Mouse (Mus musculus) kidney, postnatal 0 days (tissue): Measurements from ENCODE around the gene Rsrc2. TPM values are rescaled to one million over a fixed set of nuclear protein-coding genes. Genes with fewer than 3 reads are reported as not detected.
"Not testable (repeated sequence)": the region's sequence is repeated elsewhere in the genome, so short reads cannot be mapped to it uniquely, and the experiment has no call there.

Experiments used
- ATAC-seq: fragments of 200-750 bp; cut with Nextera tagmentation; replicated peaks from 2 replicates; pipeline ENCODE4 v1.8.0; 2017; ENCODE audit warnings: low read depth, moderate number of reproducible peaks, moderate TSS enrichment, moderate library complexity; ENCODE audit not compliant: low FRiP score
- DNase-seq: peaks from one replicate; pipeline ENCODE4 v3.0.0-alpha.2; 2016; ENCODE audit warnings: low spot score
- H3K27ac ChIP-seq: fragments of 300-500 bp; sonication (generic); 2 replicates; pipeline ENCODE4 v1.5.1; 2014; ENCODE audit warnings: mild to moderate bottlenecking
- H3K27me3 ChIP-seq: fragments of 300-500 bp; sonication (generic); 2 replicates; pipeline ENCODE4 v1.6.1; 2014; ENCODE audit warnings: low read length, mixed read lengths; ENCODE audit not compliant: insufficient read depth
- H3K36me3 ChIP-seq: fragments of 300-500 bp; sonication (generic); 2 replicates; pipeline ENCODE4 v1.6.1; 2014; ENCODE audit warnings: low read length, mixed read lengths; ENCODE audit not compliant: insufficient read depth
- H3K4me1 ChIP-seq: fragments of 300-500 bp; sonication (generic); replicated peaks from 2 replicates; pipeline ENCODE4 v1.6.1; 2014; ENCODE audit warnings: antibody characterized with exemption, low read length, mixed read lengths; ENCODE audit not compliant: insufficient read depth
- H3K4me2 ChIP-seq: fragments of 300-500 bp; sonication (generic); 2 replicates; pipeline ENCODE4 v1.6.1; 2014; ENCODE audit warnings: mild to moderate bottlenecking, low read length, moderate library complexity, mixed read lengths
- H3K4me3 ChIP-seq: fragments of 300-500 bp; sonication (generic); replicated peaks from 2 replicates; pipeline ENCODE4 v1.5.1; 2014; ENCODE audit warnings: low read depth, low read length
- H3K9ac ChIP-seq: fragments of 300-500 bp; sonication (generic); 2 replicates; pipeline ENCODE4 v1.6.1; 2014; ENCODE audit warnings: low read depth, low read length
- H3K9me3 ChIP-seq: fragments of 300-500 bp; sonication (generic); replicated peaks from 2 replicates; pipeline ENCODE4 v1.6.1; 2016; ENCODE audit warnings: low read length, inconsistent platforms, mixed read lengths
- CTCF ChIP-seq: IDR thresholded peaks from 2 replicates; pipeline ENCODE4 v1.5.1; 2016; ENCODE audit warnings: antibody characterized with exemption, low read depth, mild to moderate bottlenecking, moderate library complexity
- WGBS: fragments of 180-500 bp; shearing (Covaris S2); extraction: QIAGEN DNeasy Blood & Tissue Kit; methylation state at CpG from one replicate; pipeline ENCODE4 v1.1.7; 2014; 5-methylcytosine and 5-hydroxymethylcytosine counted together
- polyA plus RNA-seq: library from polyadenylated mRNA; unstranded; fragments of >200 nt; fragmentation: Nextera tagmentation; extraction: Ambion mirVana; gene quantifications from 2 replicates; pipeline ENCODE4 v1.2.1, GENCODE M21; 2015

The Rsrc2 gene
- polyA plus RNA-seq, result 117 and 120 TPM in 2 replicates

DNA sequence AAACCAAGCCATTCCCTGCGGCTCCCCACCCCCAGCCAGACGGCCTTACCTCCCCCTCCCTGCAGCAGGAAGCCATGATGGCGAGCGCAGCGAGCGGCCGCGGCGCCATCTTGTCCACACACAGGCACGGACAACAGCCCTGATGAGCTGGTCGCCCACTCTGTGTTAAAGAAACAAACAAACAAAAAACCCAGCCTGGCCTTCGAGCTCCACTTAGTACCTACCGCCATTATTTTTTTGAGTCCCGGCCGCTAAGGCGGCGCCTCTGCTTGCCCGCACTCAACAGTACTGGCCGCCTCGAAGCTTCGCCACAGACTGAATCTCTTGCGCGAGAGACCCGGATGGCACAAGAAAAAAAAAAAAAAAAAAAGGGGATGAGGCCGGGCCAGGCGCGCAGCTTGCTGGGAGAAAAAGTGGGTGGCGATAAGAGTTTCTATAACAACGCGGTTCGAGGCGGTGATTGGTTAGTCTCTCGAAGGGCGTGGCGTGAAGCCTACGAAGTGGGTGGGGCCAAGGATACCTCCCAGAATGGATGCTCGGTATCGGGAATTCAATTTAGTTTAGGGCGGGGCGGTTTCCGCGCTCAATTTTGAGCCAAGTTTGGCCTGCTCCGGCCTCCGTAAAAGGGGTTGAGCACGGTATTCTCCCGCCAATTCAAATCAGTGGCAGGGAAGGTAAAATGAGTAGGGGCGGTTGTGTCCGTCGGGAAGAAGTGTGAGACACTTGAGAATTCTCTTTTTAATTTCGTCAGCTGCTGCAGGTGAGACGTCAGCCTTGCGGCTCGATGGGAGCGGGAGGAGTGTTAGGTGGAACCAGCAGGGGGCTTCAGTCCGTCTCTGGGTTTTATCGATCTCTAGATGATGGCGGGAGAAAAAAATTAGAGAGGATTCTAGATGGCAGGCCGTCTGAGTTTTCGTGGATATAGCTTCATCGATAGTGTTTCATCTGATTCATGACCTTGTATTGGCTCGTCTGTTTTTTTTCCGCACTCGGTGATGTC lies at the start of gene Rsrc2, which contains the start of gene Kntc1:
TSS of gene Rsrc2 (minus strand) at position 350 of the 1,000 bp plus-strand sequence.
TSS of gene Kntc1 (plus strand) at position 652 of the 1,000 bp plus-strand sequence.
- WGBS, result under 1% methylated on average over 63 of the region's 63 CpGs
- ATAC-seq (peak; percentile 98), DNase-seq (peak; percentile 100)
- peaks cover 12% of the 10 kb centered on the region for H3K4me1 ChIP-seq
- H3K4me3 ChIP-seq, result peak within 1 kb of the TSS; percentile 65
- no peaks in the 10 kb centered on the region for H3K27me3 ChIP-seq
- H3K9ac ChIP-seq, result peak within 1 kb of the TSS; percentile 88
- peak; percentile 33; the same call in 1 of the 2 replicates for TF ChIP-seq CTCF
- H3K9me3 ChIP-seq, result no peaks in the 10 kb centered on the region
- peak within 1 kb of the TSS; percentile 81 for H3K4me2 ChIP-seq
- peak within 1 kb of the TSS; percentile 99 for H3K27ac ChIP-seq
- H3K36me3 ChIP-seq, result peaks cover 5% of the 10 kb centered on the region

DNA sequence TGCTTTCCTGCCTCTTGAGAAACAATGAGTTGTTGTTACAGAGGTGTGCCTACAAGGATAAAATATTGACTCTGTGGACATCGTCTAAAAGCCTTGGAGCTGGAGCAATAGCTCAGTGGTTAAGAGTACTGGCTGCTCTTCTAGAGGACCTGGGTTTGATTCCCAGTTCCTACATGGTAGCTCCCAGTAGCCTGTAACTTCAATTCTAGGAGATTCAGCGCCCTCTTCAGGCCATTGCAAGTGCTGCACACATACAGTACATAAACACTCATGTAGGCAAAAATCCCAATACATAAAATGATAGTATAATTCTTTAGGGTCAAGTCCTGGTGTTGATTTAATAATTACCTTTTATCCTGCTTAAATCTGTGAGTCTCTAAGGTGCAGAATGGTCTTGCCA lies 43.9 kb upstream of the Rsrc2 start:
- Histone ChIP-seq H3K4me2 (no peak overlapping the region), H3K4me1 (no peaks in the 10 kb centered on the region), H3K27ac (no peak overlapping the region), H3K4me3 (no peak overlapping the region), H3K9ac (no peak overlapping the region), H3K9me3 (no peaks in the 10 kb centered on the region), H3K36me3 (peaks cover 39% of the 10 kb centered on the region), H3K27me3 (no peaks in the 10 kb centered on the region)
- TF ChIP-seq CTCF, result 0 out of 2 replicates have a peak, but pooled peaks have one; percentile 16
- 91% methylated on average over 2 of the region's 2 CpGs for whole genome bisulfite sequencing
- ATAC-seq, result no peak
- DNase-seq, result no peak

DNA sequence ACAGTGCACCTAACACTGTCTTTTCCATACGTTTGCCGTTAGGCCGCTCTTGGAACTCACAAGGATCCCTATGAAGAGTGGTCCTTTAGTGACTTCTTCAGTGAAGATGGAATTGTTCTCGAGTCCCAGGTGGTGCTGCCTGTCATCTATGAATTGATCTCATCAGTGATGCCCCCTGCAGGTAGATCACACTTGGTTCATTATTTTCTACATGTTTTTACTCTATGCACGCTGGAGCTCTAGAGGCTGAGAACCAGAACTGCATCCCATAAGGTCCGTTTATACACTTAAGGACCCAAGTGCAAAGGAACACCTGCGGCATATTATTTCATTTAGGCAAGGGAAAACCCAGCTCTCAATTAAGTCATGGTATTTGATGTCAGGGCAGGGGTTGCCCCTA lies 39.8 kb upstream of the Rsrc2 start:
- H3K36me3 ChIP-seq, result peaks cover 27% of the 10 kb centered on the region
- no peak overlapping the region for H3K4me3 ChIP-seq
- H3K9ac ChIP-seq, result no peak overlapping the region
- no peaks in the 10 kb centered on the region for H3K9me3 ChIP-seq
- no peak overlapping the region for H3K27ac ChIP-seq
- ATAC-seq (no peak), DNase-seq (no peak)
- TF ChIP-seq CTCF, result peak; percentile 31; the same call in 1 of the 2 replicates
- no peaks in the 10 kb centered on the region for H3K27me3 ChIP-seq
- H3K4me2 ChIP-seq, result no peak overlapping the region
- 92% methylated on average over 7 of the region's 7 CpGs for WGBS
- H3K4me1 ChIP-seq, result no peaks in the 10 kb centered on the region

DNA sequence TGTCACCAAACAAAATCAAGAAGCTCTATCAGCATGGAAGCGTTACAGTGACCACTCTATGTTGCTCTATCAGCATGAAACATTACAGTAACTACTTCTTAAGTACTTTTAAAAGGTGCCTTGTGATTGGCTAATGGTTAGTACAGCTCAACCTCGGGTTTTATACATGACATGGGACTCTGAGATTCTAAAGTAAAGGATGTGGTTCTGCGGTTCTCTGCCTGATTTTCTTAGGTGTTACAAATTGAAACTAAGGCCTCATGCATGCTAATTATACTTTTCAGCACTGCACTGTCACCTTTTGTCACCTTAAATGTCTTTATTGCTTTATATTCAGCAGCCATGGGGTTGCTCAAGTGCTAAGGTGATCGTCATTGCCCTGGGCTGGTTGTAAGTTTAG lies 32.6 kb upstream of the Rsrc2 start:
- H3K27ac ChIP-seq, result no peak overlapping the region
- no peak for TF ChIP-seq CTCF
- 83% methylated on average over 4 of the region's 4 CpGs for WGBS
- 0 out of 2 replicates have a peak, but pooled peaks cover 7% of the 10 kb centered on the region for H3K36me3 ChIP-seq
- no peak for DNase-seq
- no peak overlapping the region for H3K4me3 ChIP-seq
- no peak overlapping the region for H3K9ac ChIP-seq
- no peaks in the 10 kb centered on the region for H3K9me3 ChIP-seq
- H3K27me3 ChIP-seq, result no peaks in the 10 kb centered on the region
- no peak overlapping the region for H3K4me2 ChIP-seq
- H3K4me1 ChIP-seq, result no peaks in the 10 kb centered on the region
- ATAC-seq, result no peak

DNA sequence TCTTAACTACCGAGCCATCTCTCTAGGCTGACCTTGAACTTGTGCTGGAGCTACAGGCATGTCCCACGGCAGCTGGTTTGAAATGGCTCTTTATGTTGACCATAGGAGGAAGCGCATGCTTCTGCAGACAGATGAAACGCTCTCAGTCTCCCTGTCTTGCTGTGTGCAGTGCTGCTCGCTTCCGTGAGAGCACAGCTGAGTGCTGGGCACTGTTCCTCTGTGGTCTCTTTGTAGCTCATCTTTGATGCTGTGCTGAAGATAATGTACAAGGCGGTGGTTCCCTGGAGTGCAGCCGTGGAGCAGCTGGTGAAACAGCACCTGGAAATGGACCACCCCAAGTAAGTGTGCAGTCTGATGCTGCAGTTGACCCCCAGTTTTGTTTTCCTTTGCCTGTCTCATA lies 31.5 kb upstream of the Rsrc2 start:
- ATAC-seq, result no peak
- 91% methylated on average over 8 of the region's 8 CpGs for WGBS
- Histone ChIP-seq H3K36me3 (peaks cover 7% of the 10 kb centered on the region; the same call in 1 of the 2 replicates), H3K9ac (no peak overlapping the region), H3K27ac (no peak overlapping the region), H3K4me3 (no peak overlapping the region), H3K4me2 (no peak overlapping the region), H3K27me3 (no peaks in the 10 kb centered on the region), H3K4me1 (no peaks in the 10 kb centered on the region), H3K9me3 (no peaks in the 10 kb centered on the region)
- no peak for TF ChIP-seq CTCF
- no peak for DNase-seq

DNA sequence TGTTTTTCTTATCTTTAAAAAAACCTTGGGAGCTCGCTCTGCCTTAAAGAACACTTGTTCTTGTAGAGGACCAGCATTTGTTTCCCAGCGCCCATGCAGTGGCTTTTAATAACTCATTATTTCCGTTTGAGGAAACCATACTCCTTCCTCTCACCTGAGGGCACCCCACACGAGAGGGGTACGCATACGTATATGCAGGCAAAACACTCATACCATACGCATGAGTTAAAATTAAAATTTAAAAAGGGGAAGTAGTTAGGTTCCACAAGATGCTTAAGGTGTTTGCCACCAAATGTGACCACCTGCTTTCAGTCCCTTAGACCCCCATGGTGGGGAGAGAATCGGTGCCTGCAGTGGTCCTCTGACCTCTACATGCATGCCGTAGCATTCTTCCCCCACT lies 24.2 kb upstream of the Rsrc2 start:
- Histone ChIP-seq H3K27ac (no peak overlapping the region), H3K36me3 (peaks cover 7% of the 10 kb centered on the region; the same call in 1 of the 2 replicates), H3K4me2 (no peak overlapping the region), H3K4me1 (no peaks in the 10 kb centered on the region), H3K9me3 (no peaks in the 10 kb centered on the region), H3K9ac (no peak overlapping the region), H3K27me3 (no peaks in the 10 kb centered on the region), H3K4me3 (no peak overlapping the region)
- 93% methylated on average over 9 of the region's 9 CpGs for WGBS
- no peak for DNase-seq
- no peak for ATAC-seq
- TF ChIP-seq CTCF, result no peak

DNA sequence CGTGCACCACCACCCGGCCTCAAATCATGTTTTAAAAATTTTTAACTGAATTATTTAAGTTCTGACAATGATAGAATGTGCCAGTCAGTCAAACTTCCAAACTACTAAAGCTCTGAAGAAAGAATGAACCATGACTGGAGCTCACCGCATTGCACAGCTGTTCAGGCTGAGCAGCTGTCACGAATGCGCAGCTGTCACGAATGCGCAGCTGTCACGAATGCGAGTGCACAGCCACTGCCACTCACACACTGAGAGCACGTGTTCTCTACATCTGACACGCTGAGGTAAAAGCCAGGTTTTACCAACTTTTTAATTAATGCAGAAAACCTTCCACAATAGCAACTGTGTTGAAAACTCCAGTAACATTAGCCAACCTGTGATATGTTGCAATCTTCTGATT lies 17.2 kb upstream of the Rsrc2 start:
- WGBS, result 92% methylated on average over 11 of the region's 11 CpGs
- H3K4me2 ChIP-seq, H3K9me3 ChIP-seq, ATAC-seq, H3K4me3 ChIP-seq, DNase-seq, H3K9ac ChIP-seq, H3K36me3 ChIP-seq, H3K4me1 ChIP-seq, H3K27ac ChIP-seq, H3K27me3 ChIP-seq: not testable (repeated sequence)
